Comparison of ENCODE assay signal across 10 mouse cellular contexts in genomic region chr5:32272502-32272901, GRCm38 (mm10). TPM values are rescaled to one million over a fixed set of nuclear protein-coding genes. Genes with fewer than 3 reads are reported as not detected.
DNase-seq lines count a peak whose midpoint lies in the region; ATAC-seq lines count a peak whose summit lies in the region.
"Had no signal": no experiment of that assay in that cellular context is flagged by ENCODE, and none has a peak within 500 bp of the region (broad histone marks: within the 10 kb centered on the region; RNA-seq: fewer than 3 reads in every experiment).

No protein-coding gene starts in this region.

- H3K4me2 ChIP-seq in midbrain, embryonic 16.5 days (ENCODE audit: low read length): no peak overlapping the region
- H3K4me2 ChIP-seq in midbrain, embryonic 15.5 days: no peak overlapping the region

- no peaks in the 10 kb centered on the region for H3K36me3 ChIP-seq in midbrain, embryonic 16.5 days (ENCODE audit: control insufficient read depth, insufficient read depth, low read length)
- no peaks in the 10 kb centered on the region for H3K36me3 ChIP-seq in midbrain, embryonic 15.5 days (replicated peaks)

- no peak overlapping the region for H3K9ac ChIP-seq in midbrain, embryonic 16.5 days (ENCODE audit: low read depth, low read length)
- no peak overlapping the region for H3K9ac ChIP-seq in midbrain, embryonic 15.5 days

- 41% methylated on average over 7 of the region's 7 CpGs for WGBS in midbrain, embryonic 16.5 days
- 34% methylated on average over 7 of the region's 7 CpGs for WGBS in midbrain, embryonic 15.5 days

- peak; percentile 26; the same call in 1 of the 2 replicates for ATAC-seq in cerebellum, adult (ENCODE audit: insufficient number of reproducible peaks, low FRiP score, low TSS enrichment)
- peak; percentile 39; the same call in 1 of the 2 replicates for ATAC-seq in midbrain, embryonic 16.5 days
- ATAC-seq in midbrain, embryonic 15.5 days (replicated peaks): no peak
- no peak for ATAC-seq in erythroblast, adult 5-6 weeks (replicated peaks; ENCODE audit: low FRiP score, poor library complexity, severe bottlenecking)

- no peak overlapping the region for H3K4me3 ChIP-seq in midbrain, embryonic 16.5 days (ENCODE audit: low read depth, low read length)
- H3K4me3 ChIP-seq in midbrain, embryonic 15.5 days: no peak overlapping the region
- H3K4me3 ChIP-seq: erythroblast, embryonic 14.5 days had no signal

- no peaks in the 10 kb centered on the region for H3K27me3 ChIP-seq in midbrain, embryonic 16.5 days (ENCODE audit: control insufficient read depth, insufficient read depth, low read depth, low read length)
- H3K27me3 ChIP-seq in midbrain, embryonic 15.5 days (replicated peaks): no peaks in the 10 kb centered on the region

- intact Hi-C loops in heart, postnatal 36 days (cut with DNase I): no loop called here

- H3K27ac ChIP-seq in midbrain, embryonic 16.5 days (ENCODE audit: low read length): no peak overlapping the region
- no peak overlapping the region for H3K27ac ChIP-seq in midbrain, embryonic 15.5 days

- no peaks in the 10 kb centered on the region for H3K4me1 ChIP-seq in midbrain, embryonic 16.5 days (ENCODE audit: control insufficient read depth, insufficient read depth, low read length)
- H3K4me1 ChIP-seq in midbrain, embryonic 15.5 days: no peaks in the 10 kb centered on the region

- H3K9me3 ChIP-seq in midbrain, embryonic 16.5 days (replicated peaks; ENCODE audit: control insufficient read depth, low read length, poor library complexity, severe bottlenecking): no peaks in the 10 kb centered on the region
- H3K9me3 ChIP-seq in midbrain, embryonic 15.5 days: no peaks in the 10 kb centered on the region

- DNase-seq in cerebellum, adult 9-11 months: no peak
- DNase-seq in heart, postnatal 36 days: peak; percentile 31 to 33
- peak; percentile 15 for DNase-seq in telencephalon, adult 2 months (ENCODE audit: low read depth, low spot score)
- DNase-seq in urinary bladder, postnatal 10 days (ENCODE audit: low spot score): no peak
- DNase-seq: kidney, adult 8-10 months had no signal

RNA-seq across cellular contexts. Expression of gene Plb1, which starts 40.0 kb away (rescaled TPM):
- polyA plus RNA-seq in midbrain, embryonic 16.5 days (2015; fragmentation: Nextera tagmentation; extraction: Ambion mirVana): 0.04 and 0.09 TPM in 2 replicates
- 0.11 and 0.12 TPM in 2 replicates for polyA plus RNA-seq in midbrain, embryonic 15.5 days (2015; fragmentation: Nextera tagmentation; extraction: Ambion mirVana)
- total RNA-seq in heart, postnatal 36 days (2021): 1 to 10 TPM; 1.2 to 1.8 TPM
- not detected in 2 replicates for total RNA-seq in erythroblast, adult 5-6 weeks (2015; ENCODE audit: low replicate concordance)
- total RNA-seq in erythroblast, adult 5-6 weeks (2017; ENCODE audit: low replicate concordance): 0.42 TPM in 1 of 2 replicates, not detected in the other

Comparison
In these comparisons a context has a peak if more than half of its experiments do, and no peak if none do; other contexts are left out.
1. ATAC-seq: peak in cerebellum, adult (single experiment) and midbrain, embryonic 16.5 days (single experiment); none in midbrain, embryonic 15.5 days (single experiment) and erythroblast, adult 5-6 weeks (single experiment).
2. DNase-seq: peak in heart, postnatal 36 days (2 of 2) and telencephalon, adult 2 months (single experiment); none in cerebellum, adult 9-11 months (single experiment) and urinary bladder, postnatal 10 days (single experiment).